Mouse (Mus musculus) erythroblast, embryonic 14.5 days (primary cell): ENCODE results near the gene Papolb. TPM values are rescaled to one million over a fixed set of nuclear protein-coding genes. Genes with fewer than 3 reads are reported as not detected.

ENCODE experiments used
- H3K27me3 ChIP-seq: 2 replicates; pipeline ENCODE4 v1.6.1; 2012; ENCODE audit warnings: inconsistent platforms; ENCODE audit not compliant: control insufficient read depth
- H3K36me3 ChIP-seq: 2 replicates; pipeline ENCODE4 v1.6.1; 2012; ENCODE audit warnings: mild to moderate bottlenecking, inconsistent platforms; ENCODE audit not compliant: control insufficient read depth
- H3K4me1 ChIP-seq: 2 replicates; pipeline ENCODE4 v1.6.1; 2012; ENCODE audit warnings: inconsistent platforms; ENCODE audit not compliant: control insufficient read depth
- H3K4me3 ChIP-seq: replicated peaks from 2 replicates; pipeline ENCODE3; 2012; ENCODE audit warnings: moderate library complexity, mild to moderate bottlenecking, inconsistent platforms
- H3K9me3 ChIP-seq: 2 replicates; pipeline ENCODE4 v1.6.1; 2012; ENCODE audit warnings: low read length, inconsistent platforms, mixed read lengths; ENCODE audit not compliant: control insufficient read depth
- GATA1 ChIP-seq: IDR thresholded peaks from 2 replicates; pipeline ENCODE4 v1.6.1; 2012; ENCODE audit warnings: low read length, inconsistent platforms, mixed read lengths
- TAL1 ChIP-seq: IDR thresholded peaks from 3 replicates; pipeline ENCODE4 v1.6.1; 2012; ENCODE audit warnings: low read length, inconsistent platforms, mixed read lengths
- polyA plus RNA-seq: library from polyadenylated mRNA; stranded (reverse); fragments of >175 nt; gene quantifications from 2 replicates; pipeline ENCODE4 v1.2.3, GENCODE M21; 2012

The Papolb gene
- polyA plus RNA-seq, 1 experiment: not detected

DNA sequence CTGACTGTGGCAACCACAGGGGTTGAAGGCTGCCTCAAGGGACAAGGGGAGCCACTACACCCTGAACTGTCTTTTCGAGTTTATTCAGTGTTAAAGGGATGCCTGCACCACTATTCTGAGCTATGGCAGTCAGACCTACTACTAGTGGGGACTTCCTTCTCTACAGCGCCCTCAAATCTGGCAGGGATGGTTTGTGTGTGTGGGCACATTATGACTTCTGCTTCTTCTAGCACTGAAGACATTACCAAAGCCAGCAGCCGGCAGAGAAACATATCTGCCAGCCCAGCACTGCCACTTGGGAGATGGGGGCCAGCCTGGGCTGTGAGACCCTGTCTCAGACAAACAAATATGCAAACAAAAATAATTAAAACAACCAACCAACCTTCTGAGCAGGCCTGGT lies 25.7 kb downstream of the Papolb start:
- no peak overlapping the region for H3K4me3 ChIP-seq
- H3K27me3 ChIP-seq: no peaks in the 10 kb centered on the region; the same call in 1 of the 2 replicates
- H3K36me3 ChIP-seq: no peaks in the 10 kb centered on the region
- no peaks in the 10 kb centered on the region for H3K4me1 ChIP-seq
- TF ChIP-seq TAL1 (no peak), GATA1 (no peak)
- no peaks in the 10 kb centered on the region for H3K9me3 ChIP-seq

DNA sequence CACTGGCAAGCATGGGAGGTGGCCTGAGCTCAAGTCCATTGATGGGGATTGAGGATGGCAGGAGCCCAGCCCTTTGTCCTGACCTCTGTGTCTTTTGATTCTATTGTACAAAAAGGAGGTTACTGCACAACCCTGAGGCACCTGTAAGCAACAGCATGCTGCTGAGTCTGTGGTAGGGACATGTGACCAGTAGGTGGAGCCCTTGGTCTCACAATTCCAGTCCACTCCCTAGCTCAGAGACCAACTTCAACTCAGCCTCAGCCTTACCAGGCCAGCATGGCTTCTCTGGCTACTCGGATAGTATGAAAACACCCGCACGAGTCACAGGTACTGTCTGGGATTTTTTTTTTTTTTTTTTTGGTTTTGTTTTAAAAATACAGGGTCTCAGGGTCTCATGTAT lies 27.5 kb downstream of the Papolb start:
- no peaks in the 10 kb centered on the region for H3K27me3 ChIP-seq

DNA sequence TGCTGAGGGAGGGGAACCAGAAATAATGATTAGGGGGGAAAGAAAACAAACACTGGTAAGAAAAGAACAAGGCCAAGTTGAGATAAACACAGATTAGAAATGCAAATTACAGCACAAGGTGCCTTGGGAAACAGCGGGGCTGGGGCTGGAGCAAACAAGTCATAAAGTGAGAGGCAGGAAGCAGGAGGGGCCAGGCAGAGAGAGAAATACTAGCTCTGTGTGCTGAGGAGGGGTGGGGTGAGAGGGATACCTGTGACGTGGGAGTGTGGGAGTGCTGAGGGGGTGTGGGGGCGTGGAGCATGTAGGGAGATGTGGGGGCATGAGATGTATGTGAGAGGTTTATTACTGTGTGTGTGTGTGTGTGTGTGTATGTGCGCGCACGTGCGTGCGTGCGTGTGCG lies 29.0 kb downstream of the Papolb start:
- Histone ChIP-seq H3K9me3 (no peaks in the 10 kb centered on the region), H3K4me1 (no peaks in the 10 kb centered on the region), H3K36me3 (no peaks in the 10 kb centered on the region), H3K4me3 (no peak overlapping the region), H3K27me3 (no peaks in the 10 kb centered on the region)
- no peak for TF ChIP-seq TAL1
- TF ChIP-seq GATA1: no peak

More for the DNA sequence above, 27.5 kb downstream of the Papolb start:
- Histone ChIP-seq H3K4me3 (no peak overlapping the region), H3K9me3 (no peaks in the 10 kb centered on the region), H3K4me1 (no peaks in the 10 kb centered on the region), H3K36me3 (no peaks in the 10 kb centered on the region)
- TF ChIP-seq TAL1 (no peak), GATA1 (no peak)

DNA sequence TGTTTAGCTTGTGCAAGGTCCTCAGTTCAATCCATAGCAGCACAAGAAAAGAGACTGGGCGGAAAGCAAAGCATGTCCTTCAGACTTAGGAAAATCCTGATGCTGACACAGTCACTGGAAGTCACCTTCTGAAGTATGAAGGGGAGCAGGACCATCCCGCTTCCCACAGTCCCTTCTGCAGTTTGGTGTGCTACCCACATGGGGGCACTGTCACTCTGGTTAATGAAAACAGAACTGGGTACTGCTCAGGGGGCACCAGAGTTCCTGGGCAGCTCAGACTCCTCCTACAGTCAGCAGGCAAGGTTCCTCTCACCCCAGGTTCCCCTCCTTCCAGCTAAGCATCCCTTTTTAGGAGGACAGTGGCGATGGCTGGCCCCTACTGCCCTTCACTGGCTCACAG lies 30.9 kb downstream of the Papolb start:
- H3K4me1 ChIP-seq: no peaks in the 10 kb centered on the region
- no peaks in the 10 kb centered on the region for H3K27me3 ChIP-seq
- H3K4me3 ChIP-seq: no peak overlapping the region
- H3K36me3 ChIP-seq: no peaks in the 10 kb centered on the region
- H3K9me3 ChIP-seq: no peaks in the 10 kb centered on the region
- TF ChIP-seq TAL1: no peak

DNA sequence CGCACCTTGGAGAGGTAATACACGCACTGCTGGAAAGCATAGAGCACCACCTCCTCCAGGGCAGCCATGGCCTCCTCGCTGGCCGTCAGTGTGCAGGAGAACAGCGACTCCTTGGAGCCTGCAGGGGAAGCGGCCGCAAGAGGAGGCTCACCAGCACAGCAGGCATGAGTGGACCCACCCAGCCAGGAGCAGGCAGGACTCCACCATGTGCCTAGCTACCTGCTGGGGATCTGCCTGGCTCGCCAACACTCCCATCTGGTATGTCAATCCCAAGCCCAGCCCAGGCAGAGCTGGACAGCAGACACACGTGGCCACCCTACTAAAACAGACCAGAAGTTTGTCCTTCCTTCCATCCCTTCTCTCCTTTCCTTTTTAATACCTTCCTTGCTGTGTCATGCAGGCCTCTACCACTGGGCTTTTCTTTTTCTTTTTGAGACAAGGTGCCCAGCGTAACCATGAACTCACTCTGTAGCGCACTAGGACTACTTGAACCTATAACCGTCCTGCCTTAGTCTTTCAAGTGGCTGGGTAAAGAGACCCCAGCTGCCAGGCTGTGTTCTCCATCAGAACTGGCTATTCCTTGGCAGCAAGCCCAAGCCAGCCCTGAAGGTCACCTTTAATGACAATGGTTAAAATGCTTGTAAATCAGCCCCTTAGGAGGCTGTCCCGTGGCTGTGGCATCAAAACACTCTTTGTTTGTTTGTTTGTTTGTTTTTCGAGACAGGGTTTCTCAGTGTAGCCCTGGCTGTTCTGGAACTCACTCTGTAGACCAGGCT lies 34.4 kb downstream of the Papolb start:
- Histone ChIP-seq H3K36me3 (no peaks in the 10 kb centered on the region), H3K9me3 (no peaks in the 10 kb centered on the region), H3K4me3 (no peak overlapping the region), H3K4me1 (no peaks in the 10 kb centered on the region), H3K27me3 (no peaks in the 10 kb centered on the region; the same call in 1 of the 2 replicates)
- no peak for TF ChIP-seq GATA1

DNA sequence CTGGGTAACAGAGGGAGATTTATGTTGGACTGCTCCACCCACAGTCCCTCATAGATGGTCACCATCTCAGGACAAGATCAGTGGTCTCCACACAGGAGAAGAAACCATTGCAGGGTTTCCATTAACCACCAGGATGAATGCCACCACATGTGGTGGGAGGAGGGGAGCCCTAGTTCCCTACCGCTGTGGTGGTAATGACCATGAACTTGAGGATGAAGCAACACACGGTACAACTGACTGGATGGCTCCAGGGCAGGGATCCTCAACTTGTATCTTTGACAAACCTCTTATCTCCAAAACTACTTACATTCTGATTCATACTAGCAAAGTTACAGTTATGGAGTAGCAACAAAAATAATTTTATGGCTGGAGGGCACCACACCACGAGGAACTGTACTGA lies 36.6 kb downstream of the Papolb start:
- Histone ChIP-seq H3K27me3 (no peaks in the 10 kb centered on the region; the same call in 1 of the 2 replicates), H3K4me1 (no peaks in the 10 kb centered on the region), H3K36me3 (no peaks in the 10 kb centered on the region), H3K4me3 (no peak overlapping the region), H3K9me3 (no peaks in the 10 kb centered on the region)
- TF ChIP-seq GATA1 (no peak), TAL1 (no peak)

DNA sequence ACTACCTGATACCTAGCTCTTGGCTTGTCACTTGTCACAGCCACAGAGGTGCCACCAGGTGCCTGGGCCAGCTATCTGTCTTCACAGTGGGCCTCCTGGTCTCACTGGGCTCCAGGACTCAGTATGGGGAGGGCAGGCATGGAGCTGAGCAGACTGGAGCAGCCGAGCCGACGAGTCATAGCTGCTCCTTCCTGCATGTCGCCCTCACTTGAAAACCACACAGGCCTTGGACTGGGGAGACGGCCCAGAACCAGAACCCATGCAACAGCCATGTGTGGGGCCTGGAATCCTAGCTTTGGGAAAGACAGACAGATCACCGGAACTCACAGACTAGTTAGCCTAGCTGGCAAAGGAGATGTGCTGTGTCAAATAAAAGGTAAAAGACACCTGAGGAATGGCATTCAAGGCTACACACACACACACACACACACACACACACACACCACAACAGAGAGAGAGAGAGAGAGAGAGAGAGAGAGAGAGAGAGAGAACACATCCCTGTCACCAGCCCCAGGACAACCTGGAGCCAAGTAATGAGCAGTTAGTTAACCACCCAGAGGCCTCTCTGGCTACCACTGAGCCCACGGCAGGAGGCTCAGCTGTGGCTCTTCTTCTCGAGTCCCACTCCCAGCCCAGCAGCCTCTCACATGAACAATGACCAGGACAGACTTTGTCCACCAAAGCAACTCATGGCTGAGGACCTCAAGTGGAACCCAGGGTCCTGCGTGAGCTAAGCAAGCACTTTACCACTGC lies 39.7 kb downstream of the Papolb start:
- Histone ChIP-seq H3K4me3 (no peak overlapping the region), H3K36me3 (no peaks in the 10 kb centered on the region), H3K9me3 (no peaks in the 10 kb centered on the region), H3K4me1 (no peaks in the 10 kb centered on the region), H3K27me3 (no peaks in the 10 kb centered on the region; the same call in 1 of the 2 replicates)
- TF ChIP-seq TAL1 (no peak), GATA1 (no peak)

DNA sequence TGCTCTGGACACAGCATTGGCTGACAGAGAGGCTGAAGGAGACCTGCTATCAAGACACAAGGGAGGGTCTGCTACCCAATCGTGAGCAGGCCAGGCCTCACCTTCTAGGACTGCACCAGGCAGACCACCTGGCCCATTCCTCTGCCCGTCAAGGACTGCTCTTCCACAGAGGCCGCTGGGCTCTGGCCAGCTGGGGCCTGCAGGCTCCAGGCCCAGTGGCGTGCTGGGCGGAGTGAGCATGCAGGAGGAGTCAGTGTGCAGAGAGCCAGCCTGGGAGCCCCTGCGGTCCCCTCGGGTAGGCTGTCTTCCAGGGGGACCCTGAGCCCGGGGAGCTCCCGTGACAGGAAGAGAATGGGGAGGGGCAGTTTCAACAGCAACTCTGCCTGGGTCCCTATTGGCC lies 43.2 kb downstream of the Papolb start:
- no peak for TF ChIP-seq TAL1
- no peak for TF ChIP-seq GATA1
- H3K36me3 ChIP-seq: no peaks in the 10 kb centered on the region
- H3K27me3 ChIP-seq: no peaks in the 10 kb centered on the region; the same call in 1 of the 2 replicates
- no peaks in the 10 kb centered on the region for H3K4me1 ChIP-seq
- no peaks in the 10 kb centered on the region for H3K9me3 ChIP-seq
- no peak overlapping the region for H3K4me3 ChIP-seq

DNA sequence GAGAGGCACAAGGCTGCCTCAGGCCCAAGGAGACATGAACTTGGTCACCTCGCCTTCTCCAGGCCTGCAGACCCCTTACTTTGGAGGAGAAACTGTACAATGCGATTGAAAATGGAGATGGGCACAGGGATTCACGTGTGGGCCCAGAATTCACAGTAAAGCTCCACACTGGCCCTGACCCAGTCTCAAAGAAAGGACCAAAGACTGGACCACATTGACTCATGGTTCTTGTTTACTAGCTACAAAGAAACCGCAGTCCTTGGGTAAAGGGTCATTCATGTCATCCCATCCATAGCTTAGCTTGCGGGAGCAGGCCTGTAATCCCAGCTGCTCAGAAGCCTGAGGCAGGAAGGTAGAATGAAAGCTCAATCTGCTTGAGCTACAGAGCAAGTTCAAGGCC lies 46.3 kb downstream of the Papolb start:
- H3K4me1 ChIP-seq: no peaks in the 10 kb centered on the region
- H3K4me3 ChIP-seq: no peak overlapping the region
- H3K27me3 ChIP-seq: no peaks in the 10 kb centered on the region
- TF ChIP-seq TAL1 (no peak), GATA1 (no peak)
- H3K36me3 ChIP-seq: no peaks in the 10 kb centered on the region
- H3K9me3 ChIP-seq: no peaks in the 10 kb centered on the region
